Mouse (Mus musculus): ENCODE measurements around the gene Wdr62. TPM values are rescaled to one million over a fixed set of nuclear protein-coding genes. Genes with fewer than 3 reads are reported as not detected.

The Wdr62 gene
- polyA plus RNA-seq, 1 experiment from 2014 or later, result 9.7 TPM

DNA sequence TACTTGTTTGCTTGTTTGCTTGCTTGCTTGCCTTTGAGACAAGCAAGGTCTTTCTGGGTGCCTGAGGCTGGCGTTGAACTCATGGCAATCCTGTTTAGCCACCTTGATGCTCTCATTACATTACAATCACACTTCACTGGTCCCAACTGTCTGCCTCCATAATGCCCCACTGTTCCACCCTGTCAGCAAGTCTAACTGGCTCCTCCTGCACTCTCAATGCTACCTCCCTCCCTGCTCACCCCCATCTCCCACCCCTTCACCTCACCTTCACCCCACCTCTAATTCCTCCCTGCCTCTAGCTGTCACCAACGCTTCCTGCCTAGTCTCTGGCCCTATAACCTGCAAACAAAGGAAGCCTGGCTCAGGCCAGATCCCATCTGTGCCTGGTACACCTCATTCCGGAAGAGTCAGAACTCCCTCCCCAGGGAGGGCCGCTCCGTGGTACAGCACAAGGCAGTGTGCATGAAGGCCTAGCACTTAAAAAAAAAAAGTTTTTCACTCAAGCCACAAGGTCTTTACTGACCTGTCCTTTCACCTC, 82.6 kb downstream of the Wdr62 start:
- H3K4me1 ChIP-seq, result peaks cover 21% of the 10 kb centered on the region
- no peak for ATAC-seq (ENCODE audit: low FRiP score, low read depth)
- no peaks in the 10 kb centered on the region for H3K36me3 ChIP-seq
- H3K27ac ChIP-seq, result no peak overlapping the region
- H3K9ac ChIP-seq, result no peak overlapping the region
- H3K4me2 ChIP-seq (replicated peaks), result no peak overlapping the region
- no peak overlapping the region for H3K4me3 ChIP-seq
- no peaks in the 10 kb centered on the region for H3K27me3 ChIP-seq (replicated peaks)
- H3K9me3 ChIP-seq, result no peaks in the 10 kb centered on the region
- WGBS, result 72% methylated on average over 5 of the region's 5 CpGs

DNA sequence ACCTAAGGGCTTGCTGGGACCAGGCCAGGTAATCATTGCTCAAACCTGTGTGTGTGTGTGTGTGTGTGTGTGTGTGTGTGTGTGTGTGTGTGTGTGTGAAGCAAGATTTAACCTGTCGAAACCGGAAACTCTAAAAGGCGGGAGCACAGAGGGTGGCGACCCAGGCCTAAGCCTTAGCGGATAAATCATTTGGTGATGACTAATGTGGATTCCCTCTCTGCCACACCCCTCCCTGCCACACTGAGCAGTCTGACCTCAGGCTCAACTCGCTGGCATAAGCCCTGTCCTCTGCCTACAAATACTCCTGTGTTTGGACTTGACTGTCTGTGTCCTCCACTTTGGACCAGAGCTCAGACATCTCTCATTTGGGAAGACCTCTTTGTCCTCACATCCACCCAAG, 84.0 kb downstream of the Wdr62 start:
- no peak overlapping the region for H3K4me3 ChIP-seq
- WGBS, result 85% methylated on average over 6 of the region's 6 CpGs
- H3K4me1 ChIP-seq, result peaks cover 23% of the 10 kb centered on the region
- H3K9ac ChIP-seq, result no peak overlapping the region
- no peaks in the 10 kb centered on the region for H3K9me3 ChIP-seq
- H3K27ac ChIP-seq, result no peak overlapping the region
- H3K36me3 ChIP-seq, result peaks cover 11% of the 10 kb centered on the region
- no peak for ATAC-seq (ENCODE audit: low FRiP score, low read depth)
- H3K4me2 ChIP-seq (replicated peaks), result no peak overlapping the region
- no peaks in the 10 kb centered on the region for H3K27me3 ChIP-seq (replicated peaks)

DNA sequence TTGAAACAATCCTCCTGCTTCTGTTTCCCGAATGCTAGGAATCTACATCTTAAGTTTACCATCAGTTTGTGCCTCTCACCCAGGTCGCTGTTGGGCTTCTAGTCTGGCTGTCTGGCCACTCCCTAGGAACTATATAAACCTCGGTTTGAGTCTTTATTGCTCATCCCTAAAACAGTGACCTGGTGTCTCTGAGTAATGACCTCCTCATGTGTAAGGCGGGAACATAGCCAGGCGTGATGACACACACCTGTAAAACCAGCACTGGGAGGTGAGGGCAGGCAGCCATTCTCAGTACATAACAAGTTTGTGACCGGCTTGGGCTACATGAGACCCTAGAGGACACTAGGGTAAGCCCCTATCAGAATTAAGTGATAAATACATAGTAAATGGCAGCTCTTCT, 84.8 kb downstream of the Wdr62 start:
- no peak for ATAC-seq (ENCODE audit: low FRiP score, low read depth)
- no peak overlapping the region for H3K9ac ChIP-seq
- H3K36me3 ChIP-seq, result peaks cover 18% of the 10 kb centered on the region
- H3K27ac ChIP-seq, result no peak overlapping the region
- WGBS, result 65% methylated on average over 6 of the region's 6 CpGs
- H3K27me3 ChIP-seq (replicated peaks), result no peaks in the 10 kb centered on the region
- peaks cover 23% of the 10 kb centered on the region for H3K4me1 ChIP-seq
- H3K4me2 ChIP-seq (replicated peaks), result peak overlapping the region; percentile 88
- no peak overlapping the region for H3K4me3 ChIP-seq
- H3K9me3 ChIP-seq, result no peaks in the 10 kb centered on the region

DNA sequence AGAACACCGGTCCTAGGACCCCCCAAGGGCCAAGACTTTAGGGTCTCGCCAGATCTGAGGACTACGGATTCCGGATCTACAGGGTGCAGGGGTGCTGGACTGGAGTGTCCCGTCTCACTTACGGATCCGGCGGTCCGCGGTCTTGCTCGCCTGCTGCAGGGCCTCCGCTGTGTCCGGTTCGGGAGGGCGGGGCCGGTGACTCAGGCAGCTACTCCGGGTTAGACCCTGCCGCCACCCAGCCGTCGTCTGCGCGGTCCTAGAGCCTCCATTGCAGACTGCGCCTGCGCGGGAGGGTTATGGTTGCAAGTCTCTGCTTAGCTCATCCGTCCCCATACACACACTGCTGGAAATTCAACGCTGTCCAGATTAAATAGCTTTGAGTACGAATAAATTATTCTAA, 85.3 kb downstream of the Wdr62 start:
- no peaks in the 10 kb centered on the region for H3K9me3 ChIP-seq
- 1% methylated on average over 28 of the region's 28 CpGs for WGBS
- peak; percentile 87 for ATAC-seq (ENCODE audit: low FRiP score, low read depth)
- no peaks in the 10 kb centered on the region for H3K27me3 ChIP-seq (replicated peaks)
- peaks cover 23% of the 10 kb centered on the region for H3K4me1 ChIP-seq
- peak overlapping the region; percentile 88 for H3K4me2 ChIP-seq (replicated peaks)
- peak overlapping the region; percentile 72 for H3K9ac ChIP-seq
- H3K27ac ChIP-seq, result no peak overlapping the region
- peaks cover 24% of the 10 kb centered on the region for H3K36me3 ChIP-seq
- peak overlapping the region; percentile 73 for H3K4me3 ChIP-seq

DNA sequence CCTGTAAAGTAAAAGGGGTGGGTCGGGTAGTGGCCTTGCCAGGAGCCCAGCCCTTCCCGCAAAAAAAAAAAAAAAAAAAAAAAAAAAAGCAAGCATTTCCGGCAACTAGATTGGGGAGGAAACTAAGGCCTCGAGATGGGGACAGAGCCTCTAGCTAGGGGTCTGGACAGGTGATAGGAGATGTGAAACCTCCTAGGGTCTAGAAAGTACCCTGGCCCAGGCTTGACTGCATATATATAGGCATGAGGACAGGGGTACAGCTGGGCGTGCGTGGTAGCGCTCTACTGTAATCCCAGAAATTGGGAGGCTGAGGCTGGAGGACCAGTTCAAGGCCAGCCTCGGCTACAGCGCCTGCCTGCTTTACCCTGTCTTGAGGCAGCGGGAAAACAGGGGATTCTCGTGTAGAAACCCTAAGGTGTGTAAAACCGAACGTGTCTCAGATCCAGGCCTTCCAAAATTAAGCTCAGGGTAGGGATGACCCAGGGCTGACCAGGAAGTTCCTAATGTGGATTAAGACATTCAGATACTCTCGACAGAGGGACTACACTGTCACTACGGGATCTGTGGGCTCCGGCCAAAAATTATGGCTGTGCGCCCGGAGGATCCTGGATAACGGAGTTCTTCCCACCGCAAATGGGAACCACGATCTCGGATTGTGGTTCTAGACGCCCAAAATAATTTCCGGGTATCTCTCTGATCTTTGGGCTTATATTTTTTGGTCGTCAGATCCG, 86.0 kb downstream of the Wdr62 start:
- peaks cover 25% of the 10 kb centered on the region for H3K36me3 ChIP-seq
- no peaks in the 10 kb centered on the region for H3K9me3 ChIP-seq
- ATAC-seq (ENCODE audit: low FRiP score, low read depth), result peak; percentile 36; the same call in 1 of the 2 replicates
- H3K4me3 ChIP-seq, result peak overlapping the region; percentile 73
- peak overlapping the region; percentile 72 for H3K9ac ChIP-seq
- 1% methylated on average over 26 of the region's 26 CpGs for WGBS
- no peak overlapping the region for H3K27ac ChIP-seq
- no peaks in the 10 kb centered on the region for H3K27me3 ChIP-seq (replicated peaks)
- H3K4me2 ChIP-seq (replicated peaks), result peak overlapping the region; percentile 88
- peaks cover 23% of the 10 kb centered on the region for H3K4me1 ChIP-seq

DNA sequence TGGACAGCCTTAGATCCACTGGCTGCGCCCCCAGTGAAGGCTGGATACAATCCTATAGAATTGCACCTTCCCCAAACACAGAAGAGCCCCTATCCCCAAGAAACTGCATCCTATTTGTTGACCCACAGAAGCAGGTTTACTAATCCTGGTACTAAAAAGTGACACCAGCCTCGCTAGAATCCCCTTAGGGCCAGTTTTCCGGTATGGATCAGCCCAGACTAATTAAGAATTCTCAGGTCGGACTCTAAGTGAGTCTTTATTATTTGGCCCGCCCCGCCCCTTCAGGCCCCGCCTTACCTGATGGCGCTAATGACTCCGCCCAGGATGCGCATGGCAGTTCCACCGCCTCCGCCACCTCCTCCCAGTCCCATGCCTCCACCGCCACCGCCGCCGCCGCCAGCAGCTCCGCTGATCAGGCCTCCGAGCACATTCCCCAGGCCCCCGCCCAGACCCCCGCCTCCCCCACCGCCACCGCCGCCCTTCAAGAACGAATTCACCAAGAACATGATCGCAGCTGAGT, 86.6 kb downstream of the Wdr62 start:
- ATAC-seq (ENCODE audit: low FRiP score, low read depth), result peak; percentile 41; the same call in 1 of the 2 replicates
- WGBS, result under 1% methylated on average over 26 of the region's 26 CpGs
- H3K9me3 ChIP-seq, result no peaks in the 10 kb centered on the region
- H3K9ac ChIP-seq, result peak overlapping the region; percentile 72
- H3K4me2 ChIP-seq (replicated peaks), result peak overlapping the region; percentile 88
- H3K27me3 ChIP-seq (replicated peaks), result no peaks in the 10 kb centered on the region
- peaks cover 23% of the 10 kb centered on the region for H3K4me1 ChIP-seq
- H3K36me3 ChIP-seq, result peaks cover 31% of the 10 kb centered on the region
- H3K4me3 ChIP-seq, result peak overlapping the region; percentile 73
- no peak overlapping the region for H3K27ac ChIP-seq

DNA sequence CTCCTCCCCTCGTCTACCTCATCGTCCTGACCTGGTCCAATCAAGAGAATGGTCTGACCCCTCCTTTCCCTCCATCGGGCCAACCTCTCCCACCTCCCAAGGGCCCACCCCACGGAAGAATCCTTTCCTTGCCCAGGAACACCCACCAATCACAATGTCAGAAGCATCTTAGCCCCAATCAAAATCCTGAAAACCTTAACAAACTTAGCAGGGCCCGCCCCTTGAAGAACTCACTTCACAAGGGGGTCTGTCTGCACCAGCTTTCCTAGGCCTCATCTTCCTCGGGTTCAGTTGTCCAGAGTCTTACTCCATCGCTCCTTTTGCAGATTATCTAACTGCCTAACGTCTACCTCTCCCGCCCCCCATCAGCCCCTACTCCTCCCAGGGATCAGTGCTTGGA, 87.2 kb downstream of the Wdr62 start:
- Histone ChIP-seq H3K9me3 (no peaks in the 10 kb centered on the region), H3K9ac (peak overlapping the region; percentile 72), H3K27me3 (replicated peaks) (no peaks in the 10 kb centered on the region), H3K36me3 (peaks cover 38% of the 10 kb centered on the region), H3K4me3 (peak overlapping the region; percentile 73), H3K27ac (no peak overlapping the region), H3K4me2 (replicated peaks) (peak overlapping the region; percentile 88), H3K4me1 (peaks cover 23% of the 10 kb centered on the region)
- no peak for ATAC-seq (ENCODE audit: low FRiP score, low read depth)
- 13% methylated on average over 9 of the region's 9 CpGs for WGBS

DNA sequence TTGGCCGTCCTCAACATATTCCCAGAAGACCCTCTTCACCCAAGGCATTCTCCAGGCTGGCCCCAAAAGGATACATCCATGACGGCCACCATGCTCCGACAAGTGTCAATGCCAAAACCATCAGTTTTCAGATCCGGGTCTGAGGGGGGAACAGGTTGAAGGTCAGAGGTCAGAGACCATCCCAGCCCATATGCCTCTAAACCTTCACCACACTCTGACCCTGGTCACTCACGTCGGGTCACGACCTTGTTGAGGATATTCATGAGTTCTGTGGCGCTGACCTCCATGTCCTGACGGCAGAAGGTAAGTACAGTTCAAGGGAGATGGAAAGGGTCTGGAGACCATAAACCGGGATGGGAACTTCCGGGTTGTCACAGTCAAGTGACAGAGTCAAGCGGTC, 88.1 kb downstream of the Wdr62 start:
- 91% methylated on average over 12 of the region's 12 CpGs for WGBS
- no peak overlapping the region for H3K27ac ChIP-seq

More for the DNA sequence above, 88.1 kb downstream of the Wdr62 start:
- Histone ChIP-seq H3K9me3 (no peaks in the 10 kb centered on the region), H3K4me2 (replicated peaks) (no peak overlapping the region), H3K27me3 (replicated peaks) (no peaks in the 10 kb centered on the region), H3K36me3 (peaks cover 47% of the 10 kb centered on the region), H3K4me3 (no peak overlapping the region), H3K4me1 (peaks cover 18% of the 10 kb centered on the region), H3K9ac (no peak overlapping the region)
- ATAC-seq (ENCODE audit: low FRiP score, low read depth), result no peak

Other genes with a start within 250 kb of the Wdr62 start
- 7.1 and 8.7 TPM in 2 replicates for gene Zfp14, start 229.0 kb downstream of the Wdr62 start, polyA plus RNA-seq (2016; fragmentation: Nextera tagmentation; extraction: Ambion mirVana)
- 8.2 and 10.4 TPM in 2 replicates for gene Zfp82, start 207.5 kb downstream of the Wdr62 start, polyA plus RNA-seq (2016; fragmentation: Nextera tagmentation; extraction: Ambion mirVana)
- gene Gm26920, start 190.0 kb downstream of the Wdr62 start, polyA plus RNA-seq (2016; fragmentation: Nextera tagmentation; extraction: Ambion mirVana), result 1.4 and 3.1 TPM in 2 replicates
- gene Zfp566, start 189.9 kb downstream of the Wdr62 start, polyA plus RNA-seq (2016; fragmentation: Nextera tagmentation; extraction: Ambion mirVana), result 14.2 and 16.0 TPM in 2 replicates
- gene Zfp260, start 185.6 kb downstream of the Wdr62 start, polyA plus RNA-seq (2016; fragmentation: Nextera tagmentation; extraction: Ambion mirVana), result 107 and 116 TPM in 2 replicates
- gene Zfp382, start 158.5 kb downstream of the Wdr62 start, polyA plus RNA-seq (2016; fragmentation: Nextera tagmentation; extraction: Ambion mirVana), result 11.5 and 12.3 TPM in 2 replicates
- gene Zfp146, start 110.7 kb downstream of the Wdr62 start, polyA plus RNA-seq (2016; fragmentation: Nextera tagmentation; extraction: Ambion mirVana), result 14.6 and 15.6 TPM in 2 replicates
- 2.9 and 5.8 TPM in 2 replicates for gene Cox7a1, start 96.3 kb downstream of the Wdr62 start, polyA plus RNA-seq (2016; fragmentation: Nextera tagmentation; extraction: Ambion mirVana)
- 73.3 and 78.3 TPM in 2 replicates for gene Capns1, start 81.6 kb downstream of the Wdr62 start, polyA plus RNA-seq (2016; fragmentation: Nextera tagmentation; extraction: Ambion mirVana)
- 156 and 166 TPM in 2 replicates for gene Polr2i, start 48.5 kb downstream of the Wdr62 start, polyA plus RNA-seq (2016; fragmentation: Nextera tagmentation; extraction: Ambion mirVana)
- 292 and 299 TPM in 2 replicates for gene Tbcb, start 48.1 kb downstream of the Wdr62 start, polyA plus RNA-seq (2016; fragmentation: Nextera tagmentation; extraction: Ambion mirVana)
- gene Ovol3, start 44.7 kb downstream of the Wdr62 start, polyA plus RNA-seq (2016; fragmentation: Nextera tagmentation; extraction: Ambion mirVana), result not detected in 2 replicates
- 0.52 and 0.78 TPM in 2 replicates for gene Thap8, start 325 bp downstream of the Wdr62 start, polyA plus RNA-seq (2016; fragmentation: Nextera tagmentation; extraction: Ambion mirVana)
- 74.3 and 87.2 TPM in 2 replicates for gene Clip3, start 11.3 kb upstream of the Wdr62 start, polyA plus RNA-seq (2016; fragmentation: Nextera tagmentation; extraction: Ambion mirVana)
- 93.4 and 95.9 TPM in 2 replicates for gene Alkbh6, start 28.3 kb upstream of the Wdr62 start, polyA plus RNA-seq (2016; fragmentation: Nextera tagmentation; extraction: Ambion mirVana)
- gene Syne4, start 34.4 kb upstream of the Wdr62 start, polyA plus RNA-seq (2016; fragmentation: Nextera tagmentation; extraction: Ambion mirVana), result 21.8 and 24.3 TPM in 2 replicates
- gene E130208F15Rik, start 41.3 kb upstream of the Wdr62 start, polyA plus RNA-seq (2016; fragmentation: Nextera tagmentation; extraction: Ambion mirVana), result not detected in 2 replicates
- gene Sdhaf1, start 43.5 kb upstream of the Wdr62 start, polyA plus RNA-seq (2016; fragmentation: Nextera tagmentation; extraction: Ambion mirVana), result 25.9 and 26.7 TPM in 2 replicates
- gene Lrfn3, start 82.4 kb upstream of the Wdr62 start, polyA plus RNA-seq (2016; fragmentation: Nextera tagmentation; extraction: Ambion mirVana), result 10.7 and 11.1 TPM in 2 replicates
- 22.6 and 23.2 TPM in 2 replicates for gene Tyrobp, start 133.3 kb upstream of the Wdr62 start, polyA plus RNA-seq (2016; fragmentation: Nextera tagmentation; extraction: Ambion mirVana)
- gene Hcst, start 139.4 kb upstream of the Wdr62 start, polyA plus RNA-seq (2016; fragmentation: Nextera tagmentation; extraction: Ambion mirVana), result 0.72 and 1.2 TPM in 2 replicates
- 1.4 and 2.1 TPM in 2 replicates for gene Nfkbid, start 141.3 kb upstream of the Wdr62 start, polyA plus RNA-seq (2016; fragmentation: Nextera tagmentation; extraction: Ambion mirVana)
- gene Aplp1, start 165.1 kb upstream of the Wdr62 start, polyA plus RNA-seq (2016; fragmentation: Nextera tagmentation; extraction: Ambion mirVana), result 368 and 386 TPM in 2 replicates
- 13.5 and 14.6 TPM in 2 replicates for gene Kirrel2, start 177.3 kb upstream of the Wdr62 start, polyA plus RNA-seq (2016; fragmentation: Nextera tagmentation; extraction: Ambion mirVana)
- 2.0 and 3.3 TPM in 2 replicates for gene Nphs1, start 177.9 kb upstream of the Wdr62 start, polyA plus RNA-seq (2016; fragmentation: Nextera tagmentation; extraction: Ambion mirVana)
- gene Prodh2, start 213.2 kb upstream of the Wdr62 start, polyA plus RNA-seq (2016; fragmentation: Nextera tagmentation; extraction: Ambion mirVana), result not detected in 2 replicates

Data from neural tube, embryonic 12.5 days (tissue).